Mouse (Mus musculus): ENCODE data around the gene Mpp2.

The Mpp2 gene

DNA sequence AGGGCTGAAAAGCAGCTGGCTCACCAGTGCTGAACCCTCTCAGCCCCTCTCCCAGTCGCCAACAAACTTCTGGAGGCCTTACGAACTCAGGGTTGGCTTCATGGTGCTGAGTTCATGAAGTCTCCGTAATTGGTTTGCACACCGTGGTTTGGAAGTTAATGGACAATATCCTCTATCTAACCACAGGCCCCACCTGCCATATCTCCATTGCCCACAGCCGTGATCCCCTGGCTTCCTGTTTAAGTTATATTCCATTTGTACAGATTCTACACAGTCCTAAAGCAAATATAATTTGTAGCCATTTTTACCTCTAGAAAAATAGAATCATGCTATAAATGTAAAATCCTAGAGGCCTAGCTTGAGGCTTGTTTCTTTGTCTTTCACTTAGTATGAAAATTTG lies 15.6 kb downstream of the Mpp2 start:
- in situ Hi-C loops (cut with MboI, MseI): no loop called here

DNA sequence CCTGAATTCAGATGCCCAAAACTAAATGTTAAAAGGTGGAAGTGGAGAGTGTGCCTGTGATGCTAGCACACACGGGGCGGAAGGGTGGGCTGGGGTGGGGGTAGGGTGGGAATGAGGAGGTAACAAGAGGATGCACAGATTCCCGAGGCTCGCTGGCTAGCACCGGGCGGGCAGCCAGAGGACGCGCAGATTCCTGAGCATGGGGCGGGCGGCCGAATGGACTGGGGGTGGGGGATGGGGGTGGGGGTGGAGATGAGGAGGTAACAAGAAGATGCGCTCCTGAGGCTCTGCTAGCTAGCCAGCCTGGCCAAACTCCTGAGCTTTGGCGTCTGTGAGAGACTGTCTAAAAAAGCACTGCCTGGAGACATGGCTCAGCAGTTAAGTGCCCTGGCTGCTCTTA lies 17.9 kb downstream of the Mpp2 start:
- in situ Hi-C loops (cut with MboI, MseI): no loop called here

DNA sequence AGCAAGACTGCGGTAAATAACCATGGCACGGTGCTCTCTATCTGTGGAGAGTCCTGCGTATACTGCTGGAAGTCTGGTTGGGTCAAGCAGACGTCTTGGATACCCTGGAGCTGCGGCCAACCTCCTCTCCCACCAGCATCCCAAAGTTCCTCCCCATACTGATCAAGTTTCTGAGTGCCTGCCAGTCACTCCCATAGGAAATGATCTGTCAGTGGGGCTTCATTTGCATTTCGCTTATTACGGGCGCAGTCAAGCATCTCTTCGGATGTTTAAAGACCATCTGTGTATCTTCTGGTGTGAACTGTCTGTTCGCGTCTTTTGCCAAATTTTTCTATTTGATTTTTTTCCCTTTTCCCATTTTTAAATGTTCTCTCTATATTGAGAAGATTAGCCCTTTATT lies 18.7 kb downstream of the Mpp2 start:
- in situ Hi-C loops (cut with MboI, MseI): no loop called here

DNA sequence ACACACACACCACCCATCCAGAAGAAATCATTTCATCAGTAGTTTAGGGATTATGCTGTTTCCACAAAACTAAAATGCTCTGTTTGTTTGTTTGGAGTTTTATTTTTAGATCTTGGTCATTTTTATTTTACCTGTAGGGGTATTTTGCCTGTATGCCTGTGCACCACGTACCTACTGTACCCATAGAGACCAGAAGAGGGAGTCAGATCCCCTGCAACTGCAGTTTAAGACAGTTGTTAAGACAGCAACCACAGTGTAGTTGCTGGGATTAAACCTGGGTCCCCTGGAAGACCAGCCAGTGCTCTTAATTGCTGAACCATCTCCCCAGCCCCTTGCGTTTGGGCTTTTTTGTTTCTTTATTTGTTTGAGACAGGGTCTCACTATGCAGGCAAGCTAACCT lies 19.3 kb downstream of the Mpp2 start:
- in situ Hi-C loops (cut with MboI, MseI): no loop called here

DNA sequence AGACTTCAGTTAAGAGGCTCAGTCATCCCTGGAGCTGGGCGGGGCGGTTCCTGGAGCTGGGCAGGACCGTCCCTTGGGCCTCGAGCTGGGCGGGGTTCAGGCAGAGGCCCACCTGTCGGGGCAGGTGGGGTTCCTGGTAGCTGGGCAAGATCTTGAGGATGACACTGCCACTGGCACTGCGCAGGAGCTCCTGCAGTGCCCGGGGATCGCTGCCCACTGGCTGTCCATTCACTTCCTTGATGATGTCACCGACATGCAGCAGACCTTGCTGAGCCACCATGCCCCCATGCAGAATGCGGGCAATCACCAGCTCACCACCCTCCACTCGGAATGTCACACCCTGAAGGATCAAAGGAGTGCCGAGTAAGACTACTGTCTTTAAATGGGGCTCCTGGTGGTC lies 25.2 kb downstream of the Mpp2 start:
- in situ Hi-C loops (cut with MboI, MseI): loop anchor here (5.0 kb wide), 1 partner anchor 74 kb away; no protein-coding TSS in a partner anchor

DNA sequence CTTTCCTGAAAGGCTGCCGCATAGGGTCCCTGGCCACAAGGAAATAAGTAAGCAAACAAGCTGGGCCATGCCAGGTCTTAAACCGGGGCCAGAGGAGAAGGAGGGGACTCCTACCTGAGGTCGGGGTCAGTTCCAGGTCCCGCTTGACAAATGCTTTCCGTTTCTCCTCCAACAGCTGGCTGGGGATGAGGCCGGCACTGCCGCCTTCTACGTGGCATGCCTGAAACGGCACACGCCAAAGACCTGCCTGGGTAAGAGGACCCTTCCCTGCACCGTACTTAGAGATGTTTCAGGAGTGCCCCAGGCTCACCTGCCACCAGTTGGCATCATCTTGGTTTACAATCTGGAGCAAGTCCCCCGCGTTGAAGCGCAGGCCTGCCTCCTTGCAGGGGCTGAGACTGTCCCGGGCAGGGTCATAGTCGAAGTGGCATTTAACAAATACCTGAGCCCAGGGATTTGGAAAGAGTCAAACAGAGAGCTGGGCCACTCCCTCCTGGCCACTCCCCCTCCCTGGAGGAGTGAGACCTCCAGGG lies 26.3 kb downstream of the Mpp2 start:
- in situ Hi-C loops (cut with MboI, MseI): loop anchor here (5.0 kb wide), 1 partner anchor 75 kb away; no protein-coding TSS in a partner anchor

DNA sequence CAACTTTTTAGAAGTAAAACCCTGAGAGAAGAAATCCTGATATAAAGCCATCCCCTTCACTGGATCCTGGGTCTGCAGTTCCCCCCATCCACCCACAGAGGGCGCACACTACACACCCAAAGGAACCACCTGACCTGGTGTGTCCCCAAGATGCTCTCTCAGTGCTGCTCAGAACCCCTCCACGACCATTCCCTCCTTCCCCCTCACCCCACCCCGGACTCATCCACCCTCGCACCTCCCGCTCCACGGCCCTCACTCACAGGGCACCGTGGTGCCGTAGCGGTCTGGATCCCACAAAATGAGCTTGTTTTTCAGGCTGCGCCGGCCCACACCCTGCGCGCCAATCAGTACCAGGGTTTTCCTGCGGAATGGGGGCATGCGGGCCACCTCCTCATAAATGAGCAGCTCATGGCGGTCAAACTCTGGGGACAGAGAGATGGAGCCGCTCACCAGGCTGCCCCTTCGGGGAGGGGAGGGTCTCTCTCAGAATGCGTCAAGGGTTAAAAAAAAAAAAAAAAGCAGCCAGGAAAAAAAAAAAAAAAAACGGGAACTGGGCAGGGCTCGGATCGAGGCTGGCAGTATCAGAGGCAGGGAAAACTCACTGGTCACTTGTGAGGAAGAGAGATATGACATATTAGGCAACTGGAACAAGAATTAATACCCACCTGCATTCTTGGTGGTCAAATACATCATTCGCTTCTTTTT lies 26.9 kb downstream of the Mpp2 start:
- in situ Hi-C loops (cut with MboI, MseI): loop anchor here (5.0 kb wide), 1 partner anchor 76 kb away; no protein-coding TSS in a partner anchor

DNA sequence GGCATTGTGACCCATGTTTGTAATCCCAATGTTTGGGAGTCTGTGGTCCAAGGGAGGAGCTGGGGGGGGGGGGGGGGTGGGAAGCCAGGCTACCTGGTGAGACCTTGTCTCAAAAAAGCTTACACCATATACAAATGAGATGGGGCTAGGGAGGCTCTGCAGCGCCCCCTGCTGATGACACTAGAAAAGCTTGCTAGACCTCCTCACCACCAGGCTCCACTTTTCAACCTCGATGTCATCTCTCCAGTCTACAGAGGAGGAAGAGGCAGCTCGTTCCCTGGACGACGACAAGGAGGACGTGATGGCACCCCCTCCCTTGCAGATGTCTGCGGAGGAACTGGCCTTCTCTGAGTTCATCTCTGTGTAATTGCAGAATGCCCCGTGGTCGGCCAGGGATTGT lies 34.5 kb downstream of the Mpp2 start:
- in situ Hi-C loops (cut with MboI, MseI): no loop called here

DNA sequence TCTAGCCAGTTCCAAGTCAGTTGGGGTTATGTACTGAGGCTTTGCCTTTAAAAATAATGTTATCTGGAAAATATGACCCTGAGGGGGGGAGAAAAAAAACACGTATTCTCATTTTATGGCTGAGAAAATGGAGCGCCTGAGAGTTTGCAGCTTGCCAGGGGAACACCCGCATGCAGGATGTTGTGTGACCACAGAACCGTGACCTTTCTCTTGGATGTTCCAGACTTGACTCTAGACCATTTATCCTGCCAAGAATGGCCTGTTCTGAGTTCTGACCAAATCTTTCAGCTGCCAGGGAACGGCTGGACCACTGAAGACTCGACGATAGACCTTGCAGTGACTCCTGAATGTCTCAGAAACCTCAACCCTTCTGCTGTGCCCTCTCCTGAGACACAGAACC lies 35.1 kb downstream of the Mpp2 start:
- in situ Hi-C loops (cut with MboI, MseI): no loop called here

DNA sequence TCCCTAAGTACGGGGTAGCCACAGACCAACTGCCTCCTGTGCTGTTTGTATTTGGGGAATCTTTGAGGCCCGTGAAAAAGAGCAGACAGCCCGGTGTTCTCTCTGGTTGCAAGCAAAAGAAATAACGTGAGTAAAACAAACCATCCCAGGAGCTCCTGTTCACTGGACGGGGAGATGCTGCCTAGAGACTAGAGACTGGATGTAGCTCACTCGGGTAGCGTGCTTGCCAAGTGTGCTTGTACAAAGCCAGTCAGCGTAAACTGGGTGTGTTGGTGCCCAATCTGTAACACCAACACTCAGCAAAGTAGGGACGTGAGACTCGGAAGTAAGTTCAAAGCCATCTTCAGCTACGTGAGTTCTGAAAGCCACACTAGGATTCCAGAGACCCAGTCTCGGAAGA lies 35.6 kb downstream of the Mpp2 start:
- in situ Hi-C loops (cut with MboI, MseI): no loop called here

DNA sequence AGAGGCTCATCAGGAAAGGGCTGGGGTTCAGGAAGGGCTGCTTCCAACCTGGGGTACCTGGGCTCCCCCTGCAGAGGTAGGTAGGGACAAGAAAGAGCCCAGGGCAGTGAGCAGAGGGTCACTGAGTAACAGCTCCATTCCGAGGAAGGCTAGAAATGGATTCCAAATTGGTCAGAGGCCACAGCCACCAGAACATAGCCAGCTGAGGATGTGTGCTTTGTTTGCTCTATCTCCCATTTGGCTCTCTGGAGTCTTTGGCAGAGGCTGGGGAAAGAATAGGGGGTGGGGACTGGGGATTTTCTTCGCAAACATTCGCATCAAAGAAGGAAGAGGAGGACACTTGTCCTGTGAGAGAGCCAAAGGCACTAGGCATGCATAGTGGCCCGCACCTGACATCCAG lies 36.4 kb downstream of the Mpp2 start:
- in situ Hi-C loops (cut with MboI, MseI): no loop called here

DNA sequence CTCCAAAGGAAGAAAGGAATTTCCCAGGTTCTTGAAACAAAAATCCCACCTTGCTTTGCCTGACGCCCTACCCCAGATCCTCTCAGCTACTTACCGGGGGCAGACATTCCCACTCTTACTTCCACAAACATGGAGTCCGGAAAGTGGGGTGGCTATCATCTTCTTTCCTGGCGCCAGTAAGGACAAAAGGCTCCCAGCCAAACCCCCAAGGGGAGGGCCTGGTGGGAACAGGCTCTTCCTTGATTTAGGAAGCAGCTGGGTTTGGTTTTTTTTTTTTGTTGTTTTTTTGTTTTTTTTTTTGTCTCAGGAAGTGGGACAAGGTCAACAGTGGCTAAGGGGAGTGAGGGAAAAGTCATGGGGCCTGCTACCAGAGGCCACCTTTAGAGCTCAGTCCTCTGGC lies 36.8 kb downstream of the Mpp2 start:
- in situ Hi-C loops (cut with MboI, MseI): no loop called here

DNA sequence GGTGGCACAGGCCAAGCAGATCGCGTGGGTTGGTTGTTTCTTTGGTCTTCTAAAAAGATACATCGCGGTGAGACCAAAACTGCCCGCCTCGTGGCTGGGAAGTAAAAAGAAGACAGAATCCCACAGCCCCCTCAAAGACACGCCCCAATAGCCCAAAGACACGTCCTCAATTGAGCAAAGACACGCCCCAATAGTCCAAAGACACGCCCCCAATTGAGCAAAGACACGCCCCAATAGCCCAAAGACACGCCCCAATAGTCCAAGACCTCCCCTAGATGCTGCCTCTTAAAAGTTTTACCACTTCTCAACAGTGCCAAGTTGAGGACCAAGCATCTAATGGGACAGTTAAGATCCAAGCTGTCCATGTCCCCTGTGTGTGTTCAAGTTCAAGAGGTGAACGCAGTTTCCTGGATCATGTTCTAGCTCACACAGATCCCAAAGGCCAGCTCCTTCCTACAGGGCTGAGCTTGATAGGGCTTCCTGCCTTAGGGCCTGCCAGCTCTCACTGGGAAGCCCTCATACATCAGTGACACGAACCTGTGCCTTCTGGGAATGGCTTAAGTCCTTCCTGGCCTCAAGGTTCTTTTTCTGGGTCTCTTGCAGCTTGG lies 38.3 kb downstream of the Mpp2 start:
- in situ Hi-C loops (cut with MboI, MseI): no loop called here

DNA sequence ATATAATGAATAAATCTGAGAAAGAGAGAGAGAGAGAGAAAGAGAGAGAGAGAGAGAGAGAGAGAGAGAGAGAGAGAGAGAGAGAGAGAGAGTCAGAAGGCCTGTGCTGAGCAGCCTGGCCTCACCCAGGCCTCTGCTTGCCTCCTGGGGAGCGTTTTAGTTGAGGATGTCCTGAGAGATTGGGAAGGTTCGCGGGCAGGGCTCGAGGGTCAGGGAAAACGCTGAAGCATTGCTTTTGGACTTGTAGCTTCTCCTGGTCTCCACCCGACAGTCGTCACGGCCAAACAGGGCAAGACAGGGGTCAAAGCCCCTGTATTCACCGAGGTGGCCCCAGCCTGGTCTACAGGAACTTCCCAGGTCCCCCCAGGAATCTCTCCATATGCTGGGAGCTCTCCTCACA lies 41.7 kb downstream of the Mpp2 start:
- in situ Hi-C loops (cut with MboI, MseI): no loop called here

DNA sequence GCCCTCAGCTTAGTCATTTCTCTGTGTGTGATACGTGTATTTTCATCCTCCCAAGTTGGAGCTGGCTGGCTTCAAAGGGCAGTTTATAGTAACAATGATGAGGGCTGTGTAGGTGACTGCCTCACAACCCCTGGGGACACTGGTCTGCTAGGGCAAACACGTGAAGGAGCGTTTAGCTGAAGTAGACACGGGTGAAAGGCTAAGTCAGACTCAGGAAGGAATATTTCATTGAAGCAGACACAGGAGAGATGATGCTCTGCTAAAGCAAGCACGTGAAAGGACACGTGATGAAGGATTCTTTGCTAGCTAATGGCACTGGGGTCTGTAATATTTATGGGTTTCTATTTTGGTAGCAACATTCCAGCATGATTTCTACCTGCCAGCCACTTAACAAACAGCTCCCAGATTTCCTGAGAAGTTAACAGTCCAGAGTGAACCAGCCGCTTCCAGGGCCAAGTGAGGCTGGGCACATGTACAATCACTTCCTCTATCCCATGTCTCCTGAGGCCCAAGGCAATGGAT lies 43.6 kb downstream of the Mpp2 start:
- in situ Hi-C loops (cut with MboI, MseI): no loop called here

DNA sequence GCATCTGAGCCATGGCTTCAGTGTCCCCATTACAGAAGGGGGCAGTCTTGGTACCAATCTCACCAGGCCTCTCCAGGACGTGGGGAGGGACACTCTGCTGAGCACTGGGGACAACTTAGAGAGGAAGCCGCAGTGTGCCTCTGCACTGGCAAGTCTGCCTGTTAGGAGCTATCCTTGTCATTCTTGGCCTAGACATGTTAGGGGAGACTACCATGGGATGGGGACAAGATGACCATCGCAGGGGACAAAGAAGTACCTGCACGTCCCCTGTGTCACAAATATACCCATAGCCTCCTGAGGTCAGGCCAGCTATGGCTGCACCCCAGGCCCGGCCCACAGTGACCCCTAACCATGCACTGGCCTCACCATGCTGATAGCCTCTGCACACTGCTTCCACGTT lies 44.9 kb downstream of the Mpp2 start:
- in situ Hi-C loops (cut with MboI, MseI): no loop called here

DNA sequence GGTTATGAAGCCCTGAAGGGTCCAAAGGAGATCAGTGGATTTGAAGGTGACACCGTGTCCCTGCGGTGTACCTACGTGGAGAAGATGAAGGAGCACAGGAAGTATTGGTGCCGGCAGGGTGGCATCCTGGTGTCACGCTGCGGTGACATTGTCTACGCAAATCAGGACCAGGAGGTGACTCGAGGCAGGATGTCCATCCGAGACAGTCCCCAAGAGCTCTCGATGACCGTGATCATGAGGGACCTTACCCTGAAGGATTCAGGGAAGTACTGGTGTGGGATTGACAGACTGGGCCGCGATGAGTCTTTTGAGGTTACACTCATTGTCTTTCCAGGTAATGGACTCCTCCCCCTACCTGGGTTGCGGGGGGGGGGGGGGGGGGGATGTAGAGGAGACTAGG lies 45.3 kb downstream of the Mpp2 start:
- in situ Hi-C loops (cut with MboI, MseI): no loop called here

DNA sequence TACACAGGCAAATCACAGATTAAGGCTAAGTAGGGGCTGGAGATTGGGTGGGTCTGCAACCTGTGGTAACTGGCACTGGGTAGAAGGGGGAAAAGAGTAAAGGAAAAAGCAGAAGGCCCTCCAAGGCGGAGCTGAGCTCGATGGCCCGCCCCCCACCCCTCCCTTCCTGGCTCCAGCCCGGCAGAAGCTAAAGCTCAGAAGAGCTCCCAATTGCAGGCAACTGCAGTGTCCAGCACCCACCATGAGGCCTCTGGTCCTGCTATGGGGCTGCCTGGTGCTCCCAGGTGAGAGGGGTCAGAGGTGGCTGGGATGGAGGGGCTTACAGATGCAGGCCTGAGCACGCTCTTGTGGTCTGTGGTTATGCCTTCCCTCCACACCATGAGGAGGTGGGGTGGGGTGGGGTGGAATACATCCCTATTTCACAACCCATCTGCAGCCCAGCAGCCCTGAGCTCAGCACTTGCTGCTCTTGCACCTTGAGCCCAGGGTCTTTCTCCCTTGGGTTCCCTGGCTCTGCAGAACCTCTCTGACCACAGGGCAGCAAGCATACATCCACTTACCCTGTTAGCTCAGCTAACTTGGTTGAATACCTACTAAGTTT lies 46.9 kb downstream of the Mpp2 start, which contains the start of gene Cd300lg:
Gene Cd300lg, plus strand, starts transcription at position 160 of the 600 bp plus-strand sequence.
- in situ Hi-C loops (cut with MboI, MseI): no loop called here

DNA sequence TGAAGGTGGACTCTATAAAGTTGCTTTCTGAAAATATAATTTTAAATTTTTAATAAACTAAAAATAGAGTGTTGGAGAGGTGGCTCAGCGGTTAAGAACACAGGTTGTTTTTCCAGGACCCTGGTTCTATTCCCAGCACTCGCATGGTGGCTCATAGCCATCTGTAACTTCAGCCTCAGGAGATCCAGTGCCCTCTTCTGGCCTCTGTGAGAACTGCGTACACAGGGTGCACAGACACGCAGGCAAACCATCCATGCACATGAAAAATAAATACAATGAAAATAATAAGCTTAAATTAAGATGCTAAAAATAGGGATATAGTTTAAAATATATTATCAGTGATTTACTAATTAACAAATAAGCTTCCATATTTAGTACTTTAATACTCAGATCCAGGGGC lies 47.7 kb downstream of the Mpp2 start:
- in situ Hi-C loops (cut with MboI, MseI): no loop called here

DNA sequence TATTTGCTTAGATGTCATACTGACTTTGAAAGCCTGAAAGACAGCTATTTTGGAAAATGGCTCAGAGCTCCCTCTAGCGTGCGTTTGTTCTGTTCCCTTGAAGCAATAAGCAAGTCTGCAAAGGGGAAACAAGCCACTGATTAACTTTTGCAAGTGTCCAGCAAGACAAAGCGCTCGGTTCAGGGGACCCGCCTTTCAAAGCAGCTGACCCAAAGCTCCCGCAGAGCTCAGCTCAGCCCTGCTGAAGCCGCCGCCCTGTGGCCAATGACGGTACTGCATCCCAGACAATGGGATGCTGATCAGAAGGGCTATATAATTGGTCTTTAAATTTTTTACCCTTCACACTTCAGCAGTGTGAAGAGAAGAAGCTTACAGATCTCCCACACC lies 48.2 kb downstream of the Mpp2 start:
- in situ Hi-C loops (cut with MboI, MseI): no loop called here

DNA sequence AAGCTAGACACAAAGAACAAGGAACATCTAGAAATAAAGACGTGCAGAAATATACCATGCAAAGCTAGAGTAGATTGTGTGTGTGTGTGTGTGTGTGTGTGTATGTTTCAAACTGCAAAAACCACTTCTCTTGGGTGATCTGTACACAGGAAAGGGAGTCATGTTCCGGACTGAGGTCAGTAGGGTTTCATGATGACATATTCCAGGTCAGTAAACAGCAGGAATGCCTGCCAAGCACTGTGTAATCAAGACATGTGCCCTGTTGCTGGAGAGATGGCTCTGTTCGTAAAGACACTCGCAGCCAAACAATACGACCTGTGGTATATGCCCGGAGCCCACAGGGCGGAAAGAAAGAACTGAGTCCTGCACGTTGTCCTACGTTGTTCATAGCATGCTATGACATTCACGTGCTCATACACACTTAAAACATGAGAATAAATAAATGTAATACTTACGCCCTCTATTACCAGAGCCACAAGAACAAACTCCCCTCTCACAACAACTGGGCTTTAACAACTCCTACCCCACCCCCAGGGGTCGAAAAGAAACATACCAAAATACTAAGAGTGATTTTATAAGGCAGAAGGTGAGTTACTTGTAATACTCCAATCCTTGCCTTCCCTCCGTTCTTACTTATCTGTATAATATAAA lies 48.7 kb downstream of the Mpp2 start:
- in situ Hi-C loops (cut with MboI, MseI): no loop called here

DNA sequence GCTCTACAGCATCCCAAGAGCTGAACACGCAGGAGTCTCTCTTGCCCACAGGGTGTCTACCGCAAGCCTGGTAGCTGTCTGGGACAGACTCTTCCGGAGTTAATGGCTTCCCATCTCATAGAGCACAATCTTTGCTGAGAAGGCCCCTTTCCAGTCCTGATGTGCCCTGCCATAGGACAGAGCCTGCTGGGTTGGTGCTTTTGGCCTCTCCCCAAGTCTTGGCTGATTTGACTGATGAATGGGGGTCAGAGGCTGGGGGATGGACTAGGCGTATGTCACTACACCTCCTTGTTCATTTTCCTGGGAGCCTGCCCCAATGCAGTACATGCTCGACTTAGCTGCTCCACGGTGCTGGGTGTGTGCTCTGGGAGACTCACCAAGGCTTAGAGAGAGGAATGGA lies 50.5 kb downstream of the Mpp2 start:
- in situ Hi-C loops (cut with MboI, MseI): no loop called here

Measured in T-helper 2 cell (primary cell).